Mouse (Mus musculus): ENCODE results near the gene Cisd1. TPM values are rescaled to one million over a fixed set of nuclear protein-coding genes. Genes with fewer than 3 reads are reported as not detected.

Cisd1 gene
- total RNA-seq, 2 experiments from 2014 or later: 78.0 to 93.6 TPM

DNA sequence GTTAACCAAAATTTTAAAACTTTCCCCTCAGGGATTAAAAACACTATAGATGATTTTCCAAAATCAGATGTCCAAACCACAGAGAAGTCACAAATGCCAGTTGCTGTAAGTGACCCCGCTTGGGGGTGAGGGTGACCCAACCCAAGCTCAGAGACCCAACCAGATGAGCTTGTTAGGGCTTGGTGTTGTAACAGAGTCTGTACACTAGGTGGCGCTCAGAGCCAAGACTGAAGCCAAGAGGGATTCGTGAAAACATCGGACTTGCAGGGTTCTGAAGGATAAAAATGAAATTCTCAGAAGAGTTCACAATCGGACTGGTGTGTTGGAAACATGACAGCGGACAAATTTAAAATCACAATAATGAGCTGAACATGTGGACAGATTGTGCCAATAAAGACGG, 18.0 kb downstream of the Cisd1 start:
- peak; percentile 62 for DNase-seq

GRCm38 (mm10) chr10:71326123-71326522, 18.6 kb downstream of the Cisd1 start:
- DNase-seq: no peak

DNA sequence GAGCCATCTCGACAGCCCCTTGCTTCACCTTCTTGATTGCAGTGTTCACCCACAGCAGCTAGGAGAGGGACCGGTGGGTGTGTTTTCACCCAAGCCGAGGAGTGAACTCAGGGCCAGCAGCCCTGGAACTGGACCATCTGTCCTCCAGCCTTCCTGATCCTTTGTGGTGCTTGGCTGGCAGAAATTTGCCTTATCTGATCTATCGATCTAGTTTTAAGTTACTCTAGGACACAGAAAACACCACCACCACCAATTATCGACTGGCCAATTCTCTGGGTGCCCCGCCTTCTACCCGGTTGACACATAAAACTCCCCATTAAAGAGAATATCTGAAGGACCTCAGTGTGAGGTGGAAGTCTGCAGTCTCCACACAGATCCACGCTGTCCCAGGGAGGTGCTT, 21.1 kb downstream of the Cisd1 start:
- DNase-seq: no peak

GRCm38 (mm10) chr10:71316497-71316896, 28.3 kb downstream of the Cisd1 start:
- no peak for DNase-seq

- no peak for DNase-seq
Observed at GRCm38 (mm10) chr10:71316056-71316455, 28.7 kb downstream of the Cisd1 start.

GRCm38 (mm10) chr10:71314596-71314995, 30.2 kb downstream of the Cisd1 start:
- no peak for DNase-seq

- DNase-seq: no peak
Observed at GRCm38 (mm10) chr10:71310288-71310687, 34.5 kb downstream of the Cisd1 start.

DNA sequence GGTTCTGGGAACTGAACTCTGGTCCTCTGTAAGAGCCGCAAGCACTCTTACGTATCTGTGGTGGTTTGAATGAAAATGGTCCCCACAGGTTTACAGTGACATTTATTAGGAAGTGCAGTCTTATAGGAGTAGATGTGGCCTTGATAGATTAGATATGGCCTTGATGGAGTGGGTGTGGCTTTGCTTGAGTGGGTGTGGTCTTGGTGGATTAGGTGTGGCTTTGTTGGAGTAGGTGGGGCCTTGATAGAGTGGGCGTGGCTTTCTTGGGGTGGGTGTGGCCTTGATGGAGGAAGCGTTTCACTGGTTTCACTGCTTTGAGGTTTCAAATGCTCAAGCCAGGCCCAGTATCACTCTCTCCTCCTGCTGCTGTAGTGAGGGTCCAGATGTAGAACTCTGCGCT, 36.6 kb downstream of the Cisd1 start:
- no peak for DNase-seq

DNA sequence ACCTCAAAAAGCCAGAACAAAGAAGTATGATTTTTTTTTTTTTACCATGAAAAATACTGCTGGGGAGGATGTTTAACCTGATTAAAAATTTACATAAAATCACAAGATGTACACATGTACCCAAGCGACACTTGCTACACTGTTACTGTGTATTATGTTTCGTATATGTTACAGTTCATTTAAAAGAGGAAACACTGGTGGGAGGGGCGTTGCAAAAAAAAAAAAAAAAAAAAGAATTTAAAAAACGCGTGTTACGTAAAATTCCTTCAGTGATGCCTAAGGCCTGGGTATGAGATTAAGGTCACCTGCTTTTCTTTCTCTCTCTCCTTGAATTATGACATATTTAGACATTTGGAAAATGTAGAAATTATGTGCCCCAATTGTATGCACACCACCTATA, 38.0 kb downstream of the Cisd1 start:
- DNase-seq: no peak

DNA sequence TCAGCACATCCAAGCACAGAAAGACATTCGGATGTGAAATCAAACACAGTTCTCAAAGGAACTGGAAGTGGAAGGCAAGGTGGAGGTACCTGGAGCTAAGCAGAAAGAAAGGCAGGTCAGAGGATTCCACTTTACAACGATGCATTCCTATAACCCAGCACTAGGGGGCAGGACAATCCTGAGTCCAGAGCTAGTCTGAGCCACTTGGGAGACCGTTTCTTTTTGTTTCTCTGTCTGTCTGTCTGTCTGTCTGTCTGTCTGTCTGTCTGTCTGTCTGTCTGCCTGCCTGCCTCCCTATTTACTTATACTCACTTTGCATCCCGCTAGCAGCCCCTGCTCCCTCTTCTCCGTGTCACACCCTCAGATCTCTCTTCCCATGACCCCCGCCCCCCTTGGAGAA, 38.6 kb downstream of the Cisd1 start:
- no peak for DNase-seq

- DNase-seq: no peak
Observed at GRCm38 (mm10) chr10:71302490-71302889, 42.3 kb downstream of the Cisd1 start.

GRCm38 (mm10) chr10:71300161-71300560, 44.6 kb downstream of the Cisd1 start:
- no peak for DNase-seq

GRCm38 (mm10) chr10:71293245-71293644, 51.5 kb downstream of the Cisd1 start:
- no peak for DNase-seq

DNA sequence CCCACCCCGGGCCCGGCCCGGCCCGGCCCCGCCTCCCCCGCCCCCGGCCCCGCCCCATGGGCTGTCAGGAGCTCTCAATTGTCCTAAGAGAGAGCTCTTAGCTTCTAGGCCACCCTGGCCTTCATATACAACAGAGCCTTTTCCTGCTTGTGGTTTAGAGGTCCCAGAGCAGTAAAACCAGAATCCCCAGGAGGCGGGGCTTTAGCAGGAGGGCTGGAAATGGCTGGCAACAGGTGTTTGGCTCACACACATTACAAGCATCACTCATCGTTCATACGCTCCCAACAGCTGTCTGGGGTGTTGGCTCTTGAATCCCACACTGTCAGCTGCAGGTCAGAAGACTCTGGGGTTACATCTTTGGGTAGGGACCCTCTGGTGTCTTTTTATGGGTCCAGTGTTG, 52.5 kb downstream of the Cisd1 start:
- DNase-seq: peak; percentile 36

- DNase-seq: no peak
Observed at GRCm38 (mm10) chr10:71291801-71292200, 53.0 kb downstream of the Cisd1 start.

GRCm38 (mm10) chr10:71291179-71291661, 53.5 kb downstream of the Cisd1 start:
- DNase-seq: no peak

GRCm38 (mm10) chr10:71285126-71285580, 59.6 kb downstream of the Cisd1 start, which contains the start of gene Ube2d1:
Gene Ube2d1 (minus strand): TSS chr10:71285262.
- DNase-seq: peak; percentile 91

- peak; percentile 45 for DNase-seq
Observed at GRCm38 (mm10) chr10:71284511-71285125, 60.1 kb downstream of the Cisd1 start.

DNA sequence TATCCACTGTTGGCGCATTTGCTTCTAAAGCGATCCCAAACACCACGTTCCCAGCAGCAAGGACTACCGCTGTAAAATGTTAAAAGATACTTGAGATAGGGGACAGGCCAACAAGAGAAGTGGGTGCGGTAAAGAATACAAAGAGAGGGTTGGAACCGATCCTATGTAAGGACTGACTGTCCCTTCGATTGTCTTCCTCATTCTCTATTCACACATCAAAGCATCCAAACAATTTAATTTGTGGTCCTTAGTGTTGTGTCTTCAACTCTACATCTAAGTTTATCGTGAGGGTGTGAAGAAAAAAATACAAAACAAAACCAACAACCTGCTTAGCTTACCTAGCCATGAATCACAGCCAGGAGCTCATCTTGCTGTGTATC, 60.6 kb downstream of the Cisd1 start:
- DNase-seq: no peak

Other genes with a start within 250 kb of the Cisd1 start
- gene Bicc1, start 185.3 kb downstream of the Cisd1 start, total RNA-seq (2021): 10 to 100 TPM; 29.2 to 34.9 TPM
- gene Tfam, start 106.7 kb downstream of the Cisd1 start, total RNA-seq (2021): 10 to 100 TPM; 48.1 to 53.0 TPM
- gene Ube2d1, start 59.7 kb downstream of the Cisd1 start, total RNA-seq (2021): 100 to 1,000 TPM; 141 to 158 TPM
- 10 to 100 TPM; 10.3 to 12.2 TPM for gene Ipmk, start 2.8 kb upstream of the Cisd1 start, total RNA-seq (2021)